Mouse (Mus musculus): ENCODE results near the gene Megf8.

- TF ChIP-seq ZNF384 (IDR thresholded peaks at IDR 0.05; ENCODE audit: low read depth, low read length), result no peak
- TF ChIP-seq ZC3H11A (IDR thresholded peaks at IDR 0.05; ENCODE audit: borderline replicate concordance, low read depth, low read length), result no peak
- TF ChIP-seq MAFK (IDR thresholded peaks at IDR 0.05; ENCODE audit: insufficient read depth, low read depth, low read length), result no peak
- no peak for TF ChIP-seq HCFC1 (IDR thresholded peaks at IDR 0.05; ENCODE audit: borderline replicate concordance, insufficient read depth, low read length)
- no peak for TF ChIP-seq CHD2 (IDR thresholded peaks at IDR 0.05; ENCODE audit: low read depth, low read length)
Observed at GRCm38 (mm10) chr7:25411861-25412260, 94.9 kb downstream of the Megf8 start.
